Comparison of ENCODE assay signal across 8 mouse cellular contexts in the genomic region with DNA sequence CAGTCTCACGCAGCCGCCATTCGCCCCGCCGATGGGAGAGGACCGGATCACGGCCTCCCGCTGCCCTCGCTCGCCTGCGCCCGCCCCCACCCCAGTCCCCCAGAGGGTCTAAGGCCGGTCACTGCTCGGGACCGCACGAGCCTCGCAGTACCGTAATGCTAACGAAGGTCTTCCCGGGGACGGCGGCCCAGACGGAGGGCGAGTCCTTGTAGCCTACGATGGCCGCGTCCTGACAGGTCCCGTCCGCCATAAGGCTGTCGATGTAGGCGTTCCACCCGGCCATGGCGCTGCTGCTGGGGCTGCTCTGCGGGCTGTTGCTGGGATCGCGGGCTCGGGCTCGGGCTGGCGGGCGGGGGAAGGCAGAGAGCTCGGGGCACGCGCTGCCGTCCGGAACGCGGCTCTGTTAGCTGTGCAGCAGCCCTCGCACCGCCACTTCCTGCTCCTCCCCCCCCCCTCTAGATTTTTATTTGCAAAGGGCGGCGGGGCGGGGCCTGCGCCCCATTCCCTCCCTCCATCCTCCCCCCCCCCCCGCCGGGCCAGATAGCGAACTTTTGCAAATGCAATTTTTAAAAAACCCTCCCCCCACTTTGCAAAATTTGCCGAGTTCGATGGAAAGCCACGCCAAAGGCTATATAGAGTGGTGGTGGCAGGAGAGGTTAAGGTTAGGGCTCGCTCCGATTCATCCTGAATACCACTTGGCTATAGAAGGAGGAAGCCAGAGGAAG. TPM values are rescaled to one million over a fixed set of nuclear protein-coding genes. Genes with fewer than 3 reads are reported as not detected.
DNase-seq lines count a peak whose midpoint lies in the region; ATAC-seq and TF ChIP-seq lines count a peak whose summit lies in the region.

Gene Pfn1 (minus strand): TSS at position 447 of the 725 bp plus-strand sequence.

- H3K27ac ChIP-seq in hindbrain, embryonic 15.5 days (replicated peaks): peak within 1 kb of the TSS; percentile 98
- peak within 1 kb of the TSS; percentile 99 for H3K27ac ChIP-seq in left cerebral cortex, adult 2 months

- peaks cover 29% of the 10 kb centered on the region for H3K36me3 ChIP-seq in hindbrain, embryonic 15.5 days

- H3K27me3 ChIP-seq in Patski: no peaks in the 10 kb centered on the region
- no peaks in the 10 kb centered on the region for H3K27me3 ChIP-seq in hindbrain, embryonic 15.5 days

- H3K9me3 ChIP-seq in hindbrain, embryonic 15.5 days: no peaks in the 10 kb centered on the region

- in situ Hi-C loops in Patski (cut with MboI; ENCODE audit: low pct_unique_long_range_greater_than_20kb): no loop called here

- peak within 1 kb of the TSS; percentile 77 for H3K4me2 ChIP-seq in hindbrain, embryonic 15.5 days

- CTCF ChIA-PET in Patski (lab: Charles Lee): no interaction called here

- POLR2A ChIA-PET in Patski (lab: Charles Lee): interaction anchor here (6.4 kb wide), 1 partner anchor 13 kb away, joined by 52 read pairs; the partner anchor contains the start of gene Spag7

- peak within 1 kb of the TSS; percentile 98 for H3K4me3 ChIP-seq in hindbrain, embryonic 15.5 days
- H3K4me3 ChIP-seq in left cerebral cortex, adult 2 months: peak within 1 kb of the TSS; percentile 100

- intact Hi-C loops in left cerebral cortex, adult 2 months (cut with DNase I): loop anchor here (10.0 kb wide), 1 partner anchor 420 kb away; the partner anchor contains the start of genes 0610010K14Rik, Gm21988 and Rnasek

- peak within 1 kb of the TSS; percentile 98 for H3K9ac ChIP-seq in hindbrain, embryonic 15.5 days

- no peak for TF ChIP-seq CTCF in Patski (IDR thresholded peaks at IDR 0.05)
- TF ChIP-seq CTCF in left cerebral cortex, adult 2 months (IDR thresholded peaks at IDR 0.05): no peak

- DNase-seq in Patski (ENCODE audit: low read depth, low spot score): no peak
- DNase-seq in cerebellum, adult 9-10 months: peak; percentile 76
- peak; percentile 44 to 47 for DNase-seq in frontal cortex, postnatal 25 days (ENCODE audit: low spot score in 2 of 2)
- DNase-seq in left cerebral cortex, adult 2 months (ENCODE audit: extremely low spot score in 1 of 2, low spot score in 2 of 2): peak; percentile 68 to 75
- DNase-seq in right cerebral cortex, adult 2 months (ENCODE audit: low spot score in 2 of 2): peak; percentile 58 to 66
- DNase-seq in urinary bladder, postnatal 14 days (ENCODE audit: low spot score): peak; percentile 78

- H3K4me1 ChIP-seq in hindbrain, embryonic 15.5 days (replicated peaks): peaks cover 48% of the 10 kb centered on the region

- under 1% methylated on average over 53 of the region's 61 CpGs for WGBS in hindbrain, embryonic 15.5 days

- ATAC-seq in Patski: peak; percentile 32
- peak; percentile 42 for ATAC-seq in hindbrain, embryonic 15.5 days (ENCODE audit: low FRiP score, low read depth)
- peak; percentile 53 for ATAC-seq in megakaryocyte, adult 5-6 weeks (ENCODE audit: poor library complexity, severe bottlenecking)

RNA-seq across cellular contexts. Expression of gene Pfn1, which starts in this region (rescaled TPM):
- polyA plus RNA-seq in Patski (2021): 1,032 TPM
- 722 and 792 TPM in 2 replicates for polyA plus RNA-seq in hindbrain, embryonic 15.5 days (2015; fragmentation: Nextera tagmentation; extraction: Ambion mirVana)
- total RNA-seq in left cerebral cortex, adult 2 months (2021): 100 to 1,000 TPM; 207 to 224 TPM
- 1,800 and 1,907 TPM in 2 replicates for total RNA-seq in megakaryocyte, adult 5-6 weeks (2015)
- 869 and 896 TPM in 2 replicates for total RNA-seq in megakaryocyte, adult 5-6 weeks (2017)
